1 mouse cellular context compared by ENCODE assay signal in genomic region chr16:11652686-11653366, GRCm38 (mm10).
A peak's percentile ranks its signal among the peaks of the same experiment; 100 is the strongest.
TF ChIP-seq lines count a peak whose summit lies in the region.

No protein-coding gene starts in this region.

TF ChIP-seq in CH12.LX, 34 proteins besides CTCF, POLR2A, EP300 and RAD21 (continued from another document):
- TF ChIP-seq UBTF (IDR thresholded peaks at IDR 0.05; ENCODE audit: low read depth, low read length) (no peak), IRF4 (IDR thresholded peaks at IDR 0.05; ENCODE audit: low read depth, low read length) (peak; percentile 76)
